Mouse (Mus musculus) brown adipose tissue, adult 24 weeks (tissue): ENCODE results near the gene Sept1. TPM values are rescaled to one million over a fixed set of nuclear protein-coding genes. Genes with fewer than 3 reads are reported as not detected.
A peak's percentile ranks its signal among the peaks of the same experiment; 100 is the strongest.

Experiments used
- H3K27ac ChIP-seq: fragments of 200-500 bp; replicated peaks from 2 replicates; pipeline ENCODE4 v1.5.1; 2012; ENCODE audit warnings: low read depth, mild to moderate bottlenecking, low read length
- H3K4me1 ChIP-seq: fragments of 200-500 bp; 2 replicates; pipeline ENCODE4 v1.6.1; 2012; ENCODE audit warnings: low read length, mixed read lengths; ENCODE audit not compliant: control insufficient read depth, insufficient read depth, insufficient read length
- H3K4me3 ChIP-seq: fragments of 200-500 bp; 2 replicates; pipeline ENCODE4 v1.5.1; 2012; ENCODE audit warnings: low read depth, mild to moderate bottlenecking, low read length, moderate library complexity; ENCODE audit not compliant: insufficient read depth
- polyA plus RNA-seq: library from polyadenylated mRNA; stranded (reverse); fragments of >200 nt; gene quantifications from 2 replicates; pipeline ENCODE4 v1.2.4, GENCODE M21; 2012; ENCODE audit not compliant: missing spikeins, insufficient read depth, insufficient read length

Gene Sept1
- polyA plus RNA-seq, 1 experiment = 19.3 TPM

- H3K4me1 ChIP-seq = no peaks in the 10 kb centered on the region
- peak overlapping the region; percentile 55 for H3K4me3 ChIP-seq
- H3K27ac ChIP-seq = peak overlapping the region; percentile 16; the same call in 1 of the 2 replicates
Observed at GRCm38 (mm10) chr7:127214981-127215871, 17.7 kb downstream of the Sept1 start.

GRCm38 (mm10) chr7:127214521-127214920 lies 18.4 kb downstream of the Sept1 start:
- Histone ChIP-seq H3K27ac (peak overlapping the region; percentile 16; the same call in 1 of the 2 replicates), H3K4me3 (peak overlapping the region; percentile 55), H3K4me1 (no peaks in the 10 kb centered on the region)

DNA sequence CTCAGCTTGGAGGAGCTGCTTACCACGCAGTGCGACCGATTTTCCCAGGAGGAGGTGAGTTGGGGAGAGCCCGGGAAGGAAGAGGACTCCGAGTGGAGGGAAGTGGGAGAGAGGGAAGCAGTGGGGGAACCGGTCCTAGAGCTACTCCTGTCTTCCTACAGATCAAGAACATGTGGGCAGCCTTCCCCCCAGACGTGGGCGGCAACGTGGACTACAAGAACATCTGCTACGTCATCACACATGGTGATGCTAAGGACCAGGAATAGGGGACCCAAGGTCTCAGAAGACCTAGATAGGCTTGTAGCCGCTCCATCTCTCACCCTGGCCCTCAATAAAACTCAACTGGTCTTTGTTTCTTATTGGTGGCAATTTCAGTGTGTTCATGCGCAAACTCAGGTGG lies 19.0 kb downstream of the Sept1 start:
- H3K4me3 ChIP-seq = no peak overlapping the region
- H3K4me1 ChIP-seq = no peaks in the 10 kb centered on the region
- H3K27ac ChIP-seq = no peak overlapping the region

DNA sequence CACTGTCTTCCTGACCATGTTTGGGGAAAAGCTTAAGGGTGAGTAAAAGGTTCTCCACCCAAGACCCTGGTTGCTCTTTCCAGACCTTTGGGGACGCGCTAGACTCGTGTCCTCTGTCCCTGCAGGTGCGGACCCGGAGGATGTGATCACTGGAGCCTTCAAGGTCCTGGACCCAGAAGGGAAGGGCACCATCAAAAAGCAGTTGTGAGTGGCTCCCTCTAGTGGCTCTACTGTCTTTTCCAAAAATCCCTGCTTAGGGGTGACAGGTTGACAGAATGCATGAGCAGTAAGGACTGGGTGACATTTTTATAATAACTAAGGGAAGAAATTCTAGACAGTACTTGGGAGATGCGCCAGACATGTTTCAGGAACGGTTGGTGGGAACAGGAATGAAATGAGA lies 19.4 kb downstream of the Sept1 start:
- Histone ChIP-seq H3K4me1 (no peaks in the 10 kb centered on the region), H3K4me3 (no peak overlapping the region), H3K27ac (no peak overlapping the region)

GRCm38 (mm10) chr7:127212432-127213250 lies 20.3 kb downstream of the Sept1 start:
- no peak overlapping the region for H3K27ac ChIP-seq
- no peak overlapping the region; the same call in 1 of the 2 replicates for H3K4me3 ChIP-seq
- no peaks in the 10 kb centered on the region for H3K4me1 ChIP-seq

- Histone ChIP-seq H3K27ac (no peak overlapping the region), H3K4me3 (no peak overlapping the region), H3K4me1 (no peaks in the 10 kb centered on the region)
Observed at GRCm38 (mm10) chr7:127211014-127211745, 21.8 kb downstream of the Sept1 start.

- no peak overlapping the region for H3K4me3 ChIP-seq
- no peak overlapping the region for H3K27ac ChIP-seq
- no peaks in the 10 kb centered on the region for H3K4me1 ChIP-seq
Observed at GRCm38 (mm10) chr7:127210266-127210665, 22.7 kb downstream of the Sept1 start.

DNA sequence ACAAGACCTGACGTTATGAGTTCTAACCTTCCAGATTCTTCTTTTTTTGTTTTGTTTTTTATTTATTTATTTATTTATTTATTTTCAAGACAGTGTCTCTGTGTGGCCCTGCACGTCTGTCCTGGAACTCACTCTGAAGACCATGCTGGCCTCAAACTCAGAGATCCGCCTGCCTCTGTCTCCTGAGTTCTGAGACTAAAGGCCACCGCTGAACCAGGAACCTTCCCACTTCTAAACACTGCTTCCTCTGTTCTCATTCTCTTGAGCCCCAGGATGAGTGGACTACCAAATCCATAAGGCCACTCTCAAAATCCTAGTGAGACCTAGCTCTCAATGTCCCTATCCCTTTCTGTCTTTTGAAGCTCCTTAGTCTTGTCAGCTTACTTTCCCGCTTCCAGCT lies 23.1 kb downstream of the Sept1 start:
- H3K27ac ChIP-seq = no peak overlapping the region
- no peaks in the 10 kb centered on the region for H3K4me1 ChIP-seq
- no peak overlapping the region for H3K4me3 ChIP-seq

- peak within 1 kb of the TSS; percentile 58 for H3K27ac ChIP-seq
- H3K4me3 ChIP-seq = peak within 1 kb of the TSS; percentile 93
- H3K4me1 ChIP-seq = no peaks in the 10 kb centered on the region
Observed at GRCm38 (mm10) chr7:127208553-127209438, 24.1 kb downstream of the Sept1 start, which contains the start of gene Mylpf. Gene Mylpf (plus strand): TSS chr7:127208890.

DNA sequence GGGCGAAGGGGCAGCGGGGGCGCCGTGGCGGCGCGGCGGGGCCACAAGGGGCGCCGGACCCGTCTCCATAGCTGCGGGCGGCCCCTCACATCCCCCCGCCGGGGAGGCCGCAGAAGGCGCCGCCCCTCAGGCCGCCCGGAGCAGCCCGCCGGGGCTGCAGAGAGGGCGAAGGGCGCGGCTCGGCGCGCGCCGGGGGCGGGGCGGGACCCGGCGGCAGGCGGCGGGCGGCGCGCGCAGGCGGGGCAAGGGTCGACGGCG lies 24.7 kb downstream of the Sept1 start, which contains the start of gene Tbc1d10b:
Gene Tbc1d10b, minus strand, starts transcription at position 174 of the 258 bp plus-strand sequence.
- Histone ChIP-seq H3K4me3 (peak within 1 kb of the TSS; percentile 93), H3K4me1 (no peaks in the 10 kb centered on the region), H3K27ac (peak within 1 kb of the TSS; percentile 58)

DNA sequence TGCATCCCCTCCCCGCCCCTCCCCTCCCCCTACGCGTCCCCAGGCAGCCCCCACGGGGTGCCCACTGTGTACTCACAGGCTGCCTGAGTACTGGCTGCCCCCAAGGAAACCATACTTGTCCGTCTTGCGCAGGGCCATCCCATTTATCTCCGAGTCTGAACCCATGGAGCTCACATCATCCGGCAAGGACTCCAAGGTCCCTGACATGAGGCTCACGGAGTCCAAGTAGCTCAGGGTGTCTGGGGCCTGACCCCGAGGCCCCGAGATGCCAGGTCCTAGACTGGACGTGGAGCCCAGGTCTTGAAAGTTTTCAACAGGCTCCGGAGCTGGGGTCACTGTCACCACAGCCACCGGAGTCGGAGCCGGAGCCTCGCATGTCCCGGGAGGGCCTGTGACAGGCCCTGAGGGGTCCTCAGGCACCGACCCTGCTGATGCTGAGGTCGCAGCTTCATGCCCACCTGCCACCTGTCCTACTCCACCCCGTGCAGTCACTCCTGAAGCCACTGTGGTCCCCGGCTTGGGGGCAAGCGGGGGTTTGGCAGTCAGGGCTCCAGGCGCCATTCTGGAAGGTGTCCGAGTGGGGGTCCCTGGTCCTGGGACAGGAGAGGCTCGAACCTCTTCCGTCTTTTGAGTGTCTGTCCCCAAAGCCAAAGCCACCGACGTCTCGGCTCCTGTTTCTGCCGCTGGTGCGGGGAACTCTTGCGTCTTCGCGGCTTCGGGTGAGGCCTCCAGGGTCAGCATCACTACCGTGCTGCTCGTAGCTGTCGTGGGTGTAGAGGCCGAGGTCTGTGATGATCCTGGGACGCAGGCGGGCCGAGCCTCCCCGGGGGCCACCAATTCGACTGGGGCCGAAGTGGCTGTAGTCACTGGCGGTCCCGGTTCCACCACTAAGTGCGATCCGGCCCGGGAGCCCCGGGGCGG lies 25.3 kb downstream of the Sept1 start:
- H3K4me1 ChIP-seq = no peaks in the 10 kb centered on the region
- peak overlapping the region; percentile 93 for H3K4me3 ChIP-seq
- H3K27ac ChIP-seq = peak overlapping the region; percentile 58

- H3K4me3 ChIP-seq = peak overlapping the region; percentile 93
- H3K4me1 ChIP-seq = no peaks in the 10 kb centered on the region
- peak overlapping the region; percentile 35; the same call in 1 of the 2 replicates for H3K27ac ChIP-seq
Observed at GRCm38 (mm10) chr7:127206606-127207005, 26.3 kb downstream of the Sept1 start.

- peaks cover 5% of the 10 kb centered on the region for H3K4me1 ChIP-seq
- 0 out of 2 replicates have a peak overlapping the region, but pooled peaks have one; percentile 35 for H3K27ac ChIP-seq
- H3K4me3 ChIP-seq = peak overlapping the region; percentile 63
Observed at GRCm38 (mm10) chr7:127196484-127196883, 36.4 kb downstream of the Sept1 start.
